Mouse (Mus musculus): Measurements from ENCODE around the gene Olfr594.
"Not testable (repeated sequence)": the region's sequence is repeated elsewhere in the genome, so short reads cannot be mapped to it uniquely, and the experiment has no call there.

The Olfr594 gene

DNA sequence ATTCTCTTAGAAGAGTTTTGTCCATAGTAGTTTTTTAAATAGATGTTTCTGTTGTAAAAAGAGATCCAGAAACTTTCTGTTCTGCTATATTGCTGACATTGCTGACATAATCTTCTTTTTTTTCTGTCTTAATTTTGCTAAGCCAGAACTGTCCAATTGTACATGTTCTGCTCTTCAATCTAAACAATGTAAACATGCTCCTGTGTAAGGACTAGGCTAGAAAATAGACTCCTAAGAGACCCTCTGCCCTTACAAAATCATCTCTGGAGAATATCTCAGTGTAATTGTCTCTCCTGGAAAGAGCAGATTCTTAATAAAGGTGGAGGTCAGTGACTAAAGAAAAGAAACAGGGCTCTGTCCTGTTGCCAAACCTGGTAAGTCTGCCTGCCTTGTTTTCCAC, at the start of gene Olfr594:
Olfr594 (plus strand) TSS at position 301 of the 400 bp plus-strand sequence.
- DNase-seq: no peak

- no peak for DNase-seq
These were observed 47.1 kb upstream of the Olfr594 start for GRCm38 (mm10) chr7:103169697-103170096.

DNA sequence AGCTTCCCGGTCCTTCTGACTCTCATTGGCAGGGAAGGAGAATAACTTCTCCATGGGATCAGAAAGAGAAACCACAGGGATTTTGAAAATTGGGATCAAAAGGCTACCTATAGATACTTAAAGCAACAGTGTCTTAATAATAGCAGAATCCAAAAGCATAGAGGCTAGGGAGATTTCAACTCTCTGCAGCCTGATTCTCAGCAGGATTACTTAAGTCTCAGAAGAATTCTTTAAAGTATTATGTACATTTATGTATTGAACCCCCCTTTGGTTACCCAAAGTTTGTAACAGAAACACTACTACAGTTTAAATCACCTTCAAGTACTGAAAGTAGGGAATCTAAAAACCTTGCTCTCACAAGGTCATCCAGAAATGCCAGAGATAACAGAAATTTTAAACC, 38.6 kb upstream of the Olfr594 start, which contains the start of gene Olfr591:
Olfr591 (minus strand) TSS at position 101 of the 400 bp plus-strand sequence.
- no peak for DNase-seq

DNA sequence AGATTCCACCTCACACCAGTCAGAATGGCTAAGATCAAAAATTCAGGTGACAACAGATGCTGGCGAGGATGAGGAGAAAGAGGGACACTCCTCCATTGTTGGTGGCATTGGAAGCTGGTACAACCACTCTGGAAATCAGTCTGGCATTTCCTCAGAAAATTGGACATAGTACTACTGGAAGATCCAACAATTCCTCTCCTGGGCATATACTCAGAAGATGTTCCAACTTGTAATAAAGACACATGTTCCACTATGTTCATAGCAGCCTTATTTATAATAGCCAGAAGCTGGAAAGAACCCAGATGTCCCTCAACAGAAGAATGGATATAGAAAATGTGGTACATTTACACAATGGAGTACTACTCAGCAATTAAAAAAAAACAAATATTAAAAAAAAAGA, 32.3 kb upstream of the Olfr594 start, which contains the start of gene Olfr592:
Olfr592 (plus strand) TSS at position 301 of the 400 bp plus-strand sequence.
- not testable (repeated sequence) for DNase-seq

DNA sequence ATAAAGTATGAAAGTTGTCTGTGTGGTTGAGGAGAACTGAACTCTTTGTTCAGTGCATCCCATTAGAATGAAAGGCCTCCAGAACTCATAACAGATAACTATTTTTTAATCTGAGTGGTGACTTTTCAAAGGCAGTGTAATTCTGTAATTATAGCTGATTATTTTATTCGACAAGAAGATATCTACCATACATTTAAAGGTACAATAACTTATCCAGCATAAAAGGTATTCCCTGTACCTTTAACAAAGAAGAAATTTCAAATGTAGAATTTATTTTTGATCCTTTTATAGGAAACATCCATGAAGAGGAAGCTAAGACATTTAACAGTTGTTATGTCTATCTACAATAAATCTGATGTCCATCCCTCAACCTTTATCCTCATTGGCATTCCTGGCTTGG, 5.2 kb upstream of the Olfr594 start, which contains the start of gene Olfr593:
Olfr593 (plus strand) TSS at position 301 of the 400 bp plus-strand sequence.
- DNase-seq: no peak

DNA sequence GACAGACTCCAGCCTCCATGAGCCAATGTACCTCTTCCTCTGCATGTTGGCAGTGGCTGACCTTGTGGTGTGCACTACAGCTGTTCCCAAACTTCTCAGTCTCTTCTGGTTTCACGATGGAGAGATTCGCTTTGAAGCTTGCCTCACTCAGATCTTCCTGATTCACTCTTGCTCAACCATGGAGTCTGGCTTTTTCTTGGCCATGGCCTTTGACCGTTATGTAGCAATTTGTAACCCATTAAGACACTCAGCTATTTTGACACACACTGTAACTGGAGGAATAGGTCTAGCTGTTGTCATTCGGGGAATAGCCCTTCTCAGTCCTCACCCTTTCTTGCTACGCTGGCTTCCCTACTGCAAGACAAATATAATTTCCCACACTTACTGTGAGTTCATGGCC, 4.7 kb upstream of the Olfr594 start:
- not testable (repeated sequence) for DNase-seq

DNA sequence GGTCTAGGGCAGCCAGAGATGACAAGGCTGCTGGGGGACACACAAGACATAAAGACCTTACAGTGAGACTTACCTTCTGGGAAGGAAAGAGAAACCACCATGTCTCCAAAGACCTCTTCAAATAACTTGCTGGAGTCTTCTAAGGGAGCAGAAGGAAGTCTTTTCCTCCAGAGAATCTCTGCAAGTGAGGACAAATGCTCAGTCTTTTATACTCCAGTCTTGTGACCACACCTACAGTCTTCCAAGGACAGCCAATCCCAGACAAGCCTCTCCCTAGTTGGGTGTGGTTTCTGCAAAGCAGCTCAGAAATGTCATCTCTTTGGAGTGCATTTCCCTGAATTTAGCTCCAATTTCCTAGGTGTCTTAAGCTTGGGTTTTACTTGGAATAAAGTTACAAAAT, 35.6 kb downstream of the Olfr594 start, which contains the start of gene Usp17ld:
Usp17ld (minus strand) TSS at position 101 of the 400 bp plus-strand sequence.
- not testable (repeated sequence) for DNase-seq
